Mouse (Mus musculus) lung, adult 2 months (tissue): ENCODE results near the gene Gpr132.
"Not testable (repeated sequence)": the region's sequence is repeated elsewhere in the genome, so short reads cannot be mapped to it uniquely, and the experiment has no call there.

Source experiments
- CTCF ChIP-seq: fragments of 200-500 bp; IDR thresholded peaks from 2 replicates; pipeline ENCODE4 v1.5.1; 2011; ENCODE audit warnings: mild to moderate bottlenecking, low read length, control low read depth; ENCODE audit not compliant: insufficient read depth
- POLR2A ChIP-seq: fragments of 200-500 bp; IDR thresholded peaks from 2 replicates; pipeline ENCODE4 v1.6.1; 2011; ENCODE audit warnings: low read depth, mild to moderate bottlenecking, control low read depth, low read length, borderline replicate concordance; ENCODE audit errors: extremely low read depth

DNA sequence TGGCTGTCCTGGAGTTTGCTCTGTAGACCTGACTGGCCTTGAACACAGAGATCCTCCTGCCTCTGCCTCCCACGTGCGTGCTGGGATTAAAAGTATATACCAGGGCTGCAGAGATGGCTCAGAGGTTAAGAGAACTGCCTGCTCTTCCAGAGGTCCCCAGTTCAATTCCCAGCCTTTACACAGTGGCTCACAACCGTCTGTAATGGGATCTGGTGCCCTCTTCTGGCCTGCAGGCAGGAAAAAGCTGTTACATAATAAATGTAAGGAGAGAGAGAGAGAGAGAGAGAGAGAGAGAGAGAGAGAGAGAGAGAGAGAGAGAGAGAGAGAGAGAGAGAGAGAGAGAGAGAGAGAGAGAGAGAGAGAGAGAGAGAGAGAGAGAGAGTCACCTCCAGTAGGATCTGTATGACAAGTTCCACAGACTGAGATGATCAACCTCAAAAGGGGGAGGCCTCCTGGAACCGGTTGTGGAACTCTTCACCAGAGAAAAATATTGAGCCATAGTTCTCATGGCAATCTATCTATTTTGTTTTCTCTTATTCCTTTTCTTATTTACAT is 26.6 kb downstream of the Gpr132 start:
- TF ChIP-seq POLR2A, CTCF: not testable (repeated sequence)
